Mouse (Mus musculus) stomach, postnatal 0 days (tissue): ENCODE data around the gene Nlrp6.

Source experiments
- CTCF ChIP-seq: IDR thresholded peaks from 2 replicates; pipeline ENCODE4 v1.5.1; 2016; ENCODE audit warnings: antibody characterized with exemption, low read depth, mild to moderate bottlenecking, moderate library complexity
- EP300 ChIP-seq: optimal IDR thresholded peaks from 2 replicates; pipeline ENCODE3; 2016; ENCODE audit warnings: antibody characterized with exemption

DNA sequence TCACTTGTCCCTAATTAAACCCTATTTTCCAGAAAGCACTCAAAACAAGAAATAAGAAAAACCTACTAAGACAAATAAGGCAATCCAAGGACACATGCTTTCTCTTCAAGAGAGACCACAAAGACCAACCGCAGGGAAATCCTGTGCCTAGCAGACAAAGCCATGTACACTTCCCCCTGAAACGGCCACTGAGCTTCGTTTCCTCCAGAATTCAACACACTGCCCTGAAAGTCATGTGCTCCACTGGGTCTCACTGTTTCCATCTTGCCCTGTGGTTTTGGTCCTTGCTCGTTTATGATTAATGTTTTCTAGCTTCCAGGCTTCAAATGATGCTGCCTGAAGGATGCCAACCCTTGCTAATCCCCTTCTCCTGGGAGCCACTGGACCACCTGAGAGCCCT, 46.5 kb upstream of the Nlrp6 start:
- no peak for TF ChIP-seq EP300
- no peak for TF ChIP-seq CTCF
